Mouse (Mus musculus): ENCODE data around the gene Vax2. TPM values are rescaled to one million over a fixed set of nuclear protein-coding genes. Genes with fewer than 3 reads are reported as not detected.

The Vax2 gene
- polyA plus RNA-seq, 1 experiment from 2014 or later: not detected

GRCm38 (mm10) chr6:83775638-83776293 lies 64.7 kb downstream of the Vax2 start, which contains the start of gene Tex261:
Gene Tex261 (minus strand): TSS chr6:83775813.
- Histone ChIP-seq H3K36me3 (ENCODE audit: insufficient read depth) (peaks cover 29% of the 10 kb centered on the region), H3K9me3 (ENCODE audit: low read depth, low read length) (no peaks in the 10 kb centered on the region), H3K4me2 (peak within 1 kb of the TSS; percentile 89), H3K27ac (ENCODE audit: low read depth) (peak within 1 kb of the TSS; percentile 79), H3K4me1 (ENCODE audit: insufficient read depth) (peaks cover 7% of the 10 kb centered on the region; the same call in 1 of the 2 replicates), H3K9ac (peak within 1 kb of the TSS; percentile 95), H3K4me3 (ENCODE audit: low read depth, low read length) (peak within 1 kb of the TSS; percentile 92), H3K27me3 (ENCODE audit: insufficient read depth, low read length) (no peaks in the 10 kb centered on the region)
- WGBS: under 1% methylated on average over 45 of the region's 45 CpGs
- ATAC-seq (ENCODE audit: insufficient read depth) (peak; percentile 98), DNase-seq (peak; percentile 95)
- peak; percentile 80 for TF ChIP-seq CTCF (IDR thresholded peaks at IDR 0.05; ENCODE audit: low read depth)

GRCm38 (mm10) chr6:83778306-83778705 lies 67.2 kb downstream of the Vax2 start:
- Histone ChIP-seq H3K9ac (no peak overlapping the region), H3K27me3 (ENCODE audit: insufficient read depth, low read length) (no peaks in the 10 kb centered on the region), H3K4me3 (ENCODE audit: low read depth, low read length) (no peak overlapping the region), H3K27ac (ENCODE audit: low read depth) (no peak overlapping the region), H3K4me2 (no peak overlapping the region), H3K9me3 (ENCODE audit: low read depth, low read length) (no peaks in the 10 kb centered on the region), H3K4me1 (ENCODE audit: insufficient read depth) (peaks cover 7% of the 10 kb centered on the region; the same call in 1 of the 2 replicates), H3K36me3 (ENCODE audit: insufficient read depth) (peaks cover 5% of the 10 kb centered on the region; the same call in 1 of the 2 replicates)
- WGBS: 56% methylated on average over 7 of the region's 7 CpGs
- no peak for TF ChIP-seq CTCF (IDR thresholded peaks at IDR 0.05; ENCODE audit: low read depth)
- no peak for DNase-seq
- ATAC-seq (ENCODE audit: insufficient read depth): no peak

GRCm38 (mm10) chr6:83779026-83779425 lies 68.0 kb downstream of the Vax2 start:
- no peak for ATAC-seq (ENCODE audit: insufficient read depth)

DNA sequence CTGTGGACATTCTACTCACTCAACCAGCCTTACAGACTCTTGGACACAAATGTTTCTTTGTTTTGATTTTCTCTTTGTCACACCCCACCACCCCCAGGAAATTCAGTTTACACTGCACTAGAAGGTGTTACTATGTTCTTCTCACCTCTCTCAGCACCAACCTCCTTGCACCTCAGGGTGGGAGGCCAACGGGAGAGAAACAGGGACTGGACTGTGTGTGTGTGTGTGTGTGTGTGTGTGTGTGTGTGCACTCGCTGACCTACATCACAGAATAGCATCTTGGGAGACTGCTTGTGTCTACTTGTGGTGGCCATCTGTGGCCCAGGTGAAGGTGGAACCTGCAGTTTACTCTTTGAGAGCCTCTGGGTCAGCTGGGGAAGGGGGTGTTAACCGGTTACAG lies 75.4 kb downstream of the Vax2 start:
- WGBS: 49% methylated on average over 3 of the region's 3 CpGs
- H3K27me3 ChIP-seq (ENCODE audit: insufficient read depth, low read length): no peaks in the 10 kb centered on the region
- no peak for TF ChIP-seq CTCF (IDR thresholded peaks at IDR 0.05; ENCODE audit: low read depth)

More at GRCm38 (mm10) chr6:83779026-83779425, 68.0 kb downstream of the Vax2 start:
- H3K27ac ChIP-seq (ENCODE audit: low read depth): no peak overlapping the region
- H3K4me3 ChIP-seq (ENCODE audit: low read depth, low read length): no peak overlapping the region
- 6% methylated on average over 5 of the region's 5 CpGs for WGBS
- H3K9ac ChIP-seq: no peak overlapping the region
- H3K9me3 ChIP-seq (ENCODE audit: low read depth, low read length): no peaks in the 10 kb centered on the region
- H3K4me2 ChIP-seq: no peak overlapping the region
- peak; percentile 78 for DNase-seq
- H3K27me3 ChIP-seq (ENCODE audit: insufficient read depth, low read length): no peaks in the 10 kb centered on the region
- no peaks in the 10 kb centered on the region for H3K36me3 ChIP-seq (ENCODE audit: insufficient read depth)
- TF ChIP-seq CTCF (IDR thresholded peaks at IDR 0.05; ENCODE audit: low read depth): peak; percentile 81
- peaks cover 7% of the 10 kb centered on the region; the same call in 1 of the 2 replicates for H3K4me1 ChIP-seq (ENCODE audit: insufficient read depth)

More for the DNA sequence above, 75.4 kb downstream of the Vax2 start:
- Histone ChIP-seq H3K9ac (no peak overlapping the region), H3K36me3 (ENCODE audit: insufficient read depth) (no peaks in the 10 kb centered on the region), H3K27ac (ENCODE audit: low read depth) (no peak overlapping the region), H3K4me1 (ENCODE audit: insufficient read depth) (no peaks in the 10 kb centered on the region), H3K9me3 (ENCODE audit: low read depth, low read length) (no peaks in the 10 kb centered on the region), H3K4me2 (no peak overlapping the region), H3K4me3 (ENCODE audit: low read depth, low read length) (no peak overlapping the region)
- no peak for ATAC-seq (ENCODE audit: insufficient read depth)
- DNase-seq: no peak

Other genes with a start within 250 kb of the Vax2 start
- gene Dguok, start 204.3 kb upstream of the Vax2 start, polyA plus RNA-seq (2014; fragmentation: Nextera tagmentation; extraction: Ambion mirVana): 69.7 and 71.1 TPM in 2 replicates
- 204 and 205 TPM in 2 replicates for gene Actg2, start 175.0 kb upstream of the Vax2 start, polyA plus RNA-seq (2014; fragmentation: Nextera tagmentation; extraction: Ambion mirVana)
- 18.6 and 19.7 TPM in 2 replicates for gene Stambp, start 138.5 kb upstream of the Vax2 start, polyA plus RNA-seq (2014; fragmentation: Nextera tagmentation; extraction: Ambion mirVana)
- not detected in 2 replicates for gene Clec4f, start 55.1 kb upstream of the Vax2 start, polyA plus RNA-seq (2014; fragmentation: Nextera tagmentation; extraction: Ambion mirVana)
- not detected in 2 replicates for gene Cd207, start 33.4 kb upstream of the Vax2 start, polyA plus RNA-seq (2014; fragmentation: Nextera tagmentation; extraction: Ambion mirVana)
- gene Atp6v1b1, start 31.7 kb downstream of the Vax2 start, polyA plus RNA-seq (2014; fragmentation: Nextera tagmentation; extraction: Ambion mirVana): not detected in 2 replicates
- 0.21 TPM in 1 of 2 replicates, not detected in the other for gene Ankrd53, start 51.4 kb downstream of the Vax2 start, polyA plus RNA-seq (2014; fragmentation: Nextera tagmentation; extraction: Ambion mirVana)
- 74.7 and 77.4 TPM in 2 replicates for gene Tex261, start 64.5 kb downstream of the Vax2 start, polyA plus RNA-seq (2014; fragmentation: Nextera tagmentation; extraction: Ambion mirVana)
- 46.1 and 49.3 TPM in 2 replicates for gene Nagk, start 83.7 kb downstream of the Vax2 start, polyA plus RNA-seq (2014; fragmentation: Nextera tagmentation; extraction: Ambion mirVana)
- gene Paip2b, start 120.5 kb downstream of the Vax2 start, polyA plus RNA-seq (2014; fragmentation: Nextera tagmentation; extraction: Ambion mirVana): 19.3 and 19.8 TPM in 2 replicates
- gene Zfp638, start 155.8 kb downstream of the Vax2 start, polyA plus RNA-seq (2014; fragmentation: Nextera tagmentation; extraction: Ambion mirVana): 71.6 and 77.8 TPM in 2 replicates

All from lung, embryonic 14.5 days (tissue).